ENCODE assay signal across 40 mouse cellular contexts in the genomic region with DNA sequence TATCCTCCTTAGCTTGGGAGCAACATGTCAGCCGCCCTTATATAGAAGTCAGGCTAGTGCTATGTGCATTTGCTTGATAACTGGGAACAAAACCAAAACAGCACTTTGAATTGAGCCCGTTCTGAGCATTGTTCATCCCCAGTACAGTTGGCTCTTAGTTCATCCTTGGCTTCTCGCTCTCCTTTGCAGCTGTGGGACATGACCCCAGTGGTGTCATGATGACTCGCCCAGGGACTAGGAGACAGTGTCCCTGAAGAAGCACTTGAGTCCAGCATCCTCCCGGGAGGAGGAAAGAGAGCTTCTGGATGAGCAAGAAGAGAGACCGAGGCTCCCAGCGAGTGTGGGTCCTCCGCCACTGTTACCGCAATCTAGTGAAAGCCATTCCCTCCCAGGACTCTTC. TPM values are rescaled to one million over a fixed set of nuclear protein-coding genes. Genes with fewer than 3 reads are reported as not detected.
"Had no signal": no experiment of that assay in that cellular context is flagged by ENCODE, and none has a peak within 500 bp of the region (broad histone marks: within the 10 kb centered on the region; RNA-seq: fewer than 3 reads in every experiment).

No protein-coding gene starts in this region.

- DNase-seq: gastrocnemius, postnatal 14 days; gastrocnemius, postnatal 36 days; kidney, adult 11 months; kidney, adult 2 months; kidney, adult 9 months; kidney, postnatal 14 days; kidney, postnatal 36 days; layer of hippocampus, postnatal 36 days; left cerebral cortex, postnatal 4 days; lung, adult 18-20 months had no signal

- H3K27me3 ChIP-seq: heart, embryonic 13.5 days; heart, embryonic 15.5 days; hindbrain, embryonic 13.5 days; hindbrain, embryonic 15.5 days; kidney, embryonic 15.5 days; limb, embryonic 13.5 days; limb, embryonic 15.5 days; liver, embryonic 12.5 days had no signal

- H3K9ac ChIP-seq: heart, embryonic 13.5 days; heart, embryonic 15.5 days; hindbrain, embryonic 13.5 days; hindbrain, embryonic 15.5 days; kidney, embryonic 15.5 days; limb, embryonic 13.5 days; limb, embryonic 15.5 days; liver, embryonic 12.5 days; liver, embryonic 14.5 days had no signal

- H3K4me1 ChIP-seq: heart, embryonic 15.5 days; hindbrain, embryonic 13.5 days; hindbrain, embryonic 15.5 days; kidney, embryonic 15.5 days; limb, embryonic 13.5 days; limb, embryonic 15.5 days; liver, embryonic 12.5 days had no signal

- H3K27ac ChIP-seq: heart, embryonic 13.5 days; heart, embryonic 15.5 days; hindbrain, embryonic 13.5 days; hindbrain, embryonic 15.5 days; hindbrain, postnatal 0 days; kidney, embryonic 15.5 days; kidney, postnatal 0 days; limb, embryonic 13.5 days; limb, embryonic 15.5 days; liver, embryonic 12.5 days; liver, embryonic 14.5 days had no signal

- ATAC-seq: hindbrain, postnatal 0 days; intestine, embryonic 16.5 days; liver, embryonic 12.5 days had no signal

- H3K4me2 ChIP-seq: heart, embryonic 13.5 days; heart, embryonic 15.5 days; hindbrain, embryonic 13.5 days; hindbrain, embryonic 15.5 days; kidney, embryonic 15.5 days; limb, embryonic 13.5 days; limb, embryonic 15.5 days; liver, embryonic 12.5 days had no signal

- H3K9me3 ChIP-seq: heart, embryonic 13.5 days; heart, embryonic 15.5 days; hindbrain, embryonic 13.5 days; hindbrain, embryonic 15.5 days; kidney, embryonic 15.5 days; limb, embryonic 13.5 days; limb, embryonic 15.5 days; liver, embryonic 12.5 days had no signal

- H3K4me3 ChIP-seq: heart, embryonic 13.5 days; heart, embryonic 15.5 days; hindbrain, embryonic 13.5 days; hindbrain, embryonic 15.5 days; kidney, embryonic 15.5 days; limb, embryonic 13.5 days; limb, embryonic 15.5 days; liver, embryonic 12.5 days had no signal

RNA-seq across cellular contexts. Expression of a gene that starts 28.2 kb away (rescaled TPM):
- total RNA-seq: gastrocnemius, adult 18-20 months; gastrocnemius, adult 8-10 months; gastrocnemius, postnatal 14 days; gastrocnemius, postnatal 36 days; heart, adult 18-20 months; heart, postnatal 25 days; hematopoietic stem cell, adult 5-6 weeks; hindbrain, postnatal 0 days; layer of hippocampus, adult 8-10 months; layer of hippocampus, postnatal 14 days; layer of hippocampus, postnatal 36 days; left cerebral cortex, adult 18-20 months; left cerebral cortex, adult 8-10 months; left cerebral cortex, postnatal 10 days; left cerebral cortex, postnatal 25 days; left cerebral cortex, postnatal 4 days; liver, adult 2 months had no signal
- polyA plus RNA-seq: heart, embryonic 13.5 days; heart, embryonic 15.5 days; heart, postnatal 0 days; hindbrain, embryonic 11.5 days; hindbrain, embryonic 13.5 days; hindbrain, embryonic 15.5 days; hindbrain, postnatal 0 days; intestine, embryonic 14.5 days; intestine, embryonic 16.5 days; kidney, adult 2 months; kidney, embryonic 15.5 days; kidney, postnatal 0 days; large intestine, adult 2 months; limb, embryonic 11.5 days; limb, embryonic 13.5 days; limb, embryonic 15.5 days; liver, adult 2 months; liver, embryonic 12.5 days; liver, embryonic 14.5 days; liver, embryonic 16.5 days had no signal

RNA-seq across cellular contexts. Expression of a gene that starts 41.8 kb away (rescaled TPM):
- total RNA-seq: gastrocnemius, adult 18-20 months; gastrocnemius, adult 8-10 months; gastrocnemius, postnatal 14 days; gastrocnemius, postnatal 36 days; heart, adult 18-20 months; heart, postnatal 25 days; hematopoietic stem cell, adult 5-6 weeks; hindbrain, postnatal 0 days; layer of hippocampus, adult 8-10 months; layer of hippocampus, postnatal 14 days; layer of hippocampus, postnatal 36 days; left cerebral cortex, adult 18-20 months; left cerebral cortex, adult 8-10 months; left cerebral cortex, postnatal 10 days; left cerebral cortex, postnatal 25 days; left cerebral cortex, postnatal 4 days; liver, adult 2 months had no signal
- polyA plus RNA-seq: heart, embryonic 13.5 days; heart, embryonic 15.5 days; heart, postnatal 0 days; hindbrain, embryonic 11.5 days; hindbrain, embryonic 13.5 days; hindbrain, embryonic 15.5 days; hindbrain, postnatal 0 days; intestine, embryonic 14.5 days; intestine, embryonic 16.5 days; kidney, adult 2 months; kidney, embryonic 15.5 days; kidney, postnatal 0 days; large intestine, adult 2 months; limb, embryonic 11.5 days; limb, embryonic 13.5 days; limb, embryonic 15.5 days; liver, adult 2 months; liver, embryonic 12.5 days; liver, embryonic 14.5 days; liver, embryonic 16.5 days had no signal

RNA-seq across cellular contexts. Expression of a gene that starts 55.5 kb away (rescaled TPM):
- total RNA-seq: gastrocnemius, adult 18-20 months; gastrocnemius, adult 8-10 months; gastrocnemius, postnatal 14 days; gastrocnemius, postnatal 36 days; heart, adult 18-20 months; heart, postnatal 25 days; hematopoietic stem cell, adult 5-6 weeks; hindbrain, postnatal 0 days; layer of hippocampus, adult 8-10 months; layer of hippocampus, postnatal 14 days; layer of hippocampus, postnatal 36 days; left cerebral cortex, adult 18-20 months; left cerebral cortex, adult 8-10 months; left cerebral cortex, postnatal 10 days; left cerebral cortex, postnatal 25 days; left cerebral cortex, postnatal 4 days; liver, adult 2 months had no signal
- polyA plus RNA-seq: heart, embryonic 13.5 days; heart, embryonic 15.5 days; heart, postnatal 0 days; hindbrain, embryonic 11.5 days; hindbrain, embryonic 13.5 days; hindbrain, embryonic 15.5 days; hindbrain, postnatal 0 days; intestine, embryonic 14.5 days; intestine, embryonic 16.5 days; kidney, adult 2 months; kidney, embryonic 15.5 days; kidney, postnatal 0 days; large intestine, adult 2 months; limb, embryonic 11.5 days; limb, embryonic 13.5 days; limb, embryonic 15.5 days; liver, adult 2 months; liver, embryonic 12.5 days; liver, embryonic 14.5 days; liver, embryonic 16.5 days had no signal
